Mouse (Mus musculus) splenic B cell, adult 2 months (primary cell): Measurements from ENCODE around the gene Pgpep1l.

ENCODE experiments used
- DNase-seq: peaks from one replicate; pipeline ENCODE4 v3.0.0-alpha.2; 2011; ENCODE audit warnings: low read depth, low spot score
- H3K27me3 ChIP-seq: 2 replicates; pipeline ENCODE4 v1.6.1; 2012; ENCODE audit warnings: mild to moderate bottlenecking, low read length, moderate library complexity, mixed read lengths; ENCODE audit not compliant: control insufficient read depth, poor library complexity, insufficient read depth, severe bottlenecking
- H3K36me3 ChIP-seq: 2 replicates; pipeline ENCODE4 v1.6.1; 2012; ENCODE audit warnings: mild to moderate bottlenecking, low read length, moderate library complexity, mixed read lengths; ENCODE audit not compliant: control insufficient read depth, poor library complexity, insufficient read depth, severe bottlenecking

The Pgpep1l gene

GRCm38 (mm10) chr7:68259523-68260081 is 4.4 kb downstream of the Pgpep1l start:
- DNase-seq = no peak
- no peaks in the 10 kb centered on the region for H3K36me3 ChIP-seq
- no peaks in the 10 kb centered on the region for H3K27me3 ChIP-seq

GRCm38 (mm10) chr7:68258326-68259150 is 5.5 kb downstream of the Pgpep1l start:
- H3K36me3 ChIP-seq = no peaks in the 10 kb centered on the region
- no peak for DNase-seq
- no peaks in the 10 kb centered on the region for H3K27me3 ChIP-seq

DNA sequence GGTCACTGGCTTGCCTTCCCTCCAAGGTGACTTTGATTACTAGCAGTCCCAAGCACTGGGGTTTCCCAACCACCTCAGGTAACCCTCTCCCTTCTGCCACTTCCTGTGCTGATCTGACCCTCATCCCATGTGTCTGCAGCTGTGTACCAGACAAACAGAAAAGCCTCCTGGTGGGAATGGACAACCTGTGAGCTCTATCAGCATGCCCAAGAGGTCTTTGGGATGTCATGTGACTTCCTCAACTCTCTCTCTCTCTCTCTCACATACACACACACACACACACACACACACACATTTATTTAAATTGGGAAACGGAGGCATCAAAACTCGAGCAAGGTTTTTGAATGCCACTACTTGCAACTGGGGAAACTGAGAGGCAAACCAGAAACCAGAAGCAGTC is 6.3 kb downstream of the Pgpep1l start:
- H3K27me3 ChIP-seq = no peaks in the 10 kb centered on the region
- no peaks in the 10 kb centered on the region for H3K36me3 ChIP-seq
- DNase-seq = no peak

- H3K36me3 ChIP-seq = no peaks in the 10 kb centered on the region; the same call in 1 of the 2 replicates
- H3K27me3 ChIP-seq = no peaks in the 10 kb centered on the region
Measured at GRCm38 (mm10) chr7:68250902-68251301, 13.1 kb downstream of the Pgpep1l start.

GRCm38 (mm10) chr7:68250411-68250810 is 13.6 kb downstream of the Pgpep1l start:
- peak; percentile 48 for DNase-seq
- H3K27me3 ChIP-seq = no peaks in the 10 kb centered on the region
- H3K36me3 ChIP-seq = no peaks in the 10 kb centered on the region; the same call in 1 of the 2 replicates

More at GRCm38 (mm10) chr7:68250902-68251301, 13.1 kb downstream of the Pgpep1l start:
- no peak for DNase-seq

GRCm38 (mm10) chr7:68246249-68246648 is 17.8 kb downstream of the Pgpep1l start:
- DNase-seq = no peak
- H3K36me3 ChIP-seq = no peaks in the 10 kb centered on the region; the same call in 1 of the 2 replicates
- no peaks in the 10 kb centered on the region for H3K27me3 ChIP-seq

DNA sequence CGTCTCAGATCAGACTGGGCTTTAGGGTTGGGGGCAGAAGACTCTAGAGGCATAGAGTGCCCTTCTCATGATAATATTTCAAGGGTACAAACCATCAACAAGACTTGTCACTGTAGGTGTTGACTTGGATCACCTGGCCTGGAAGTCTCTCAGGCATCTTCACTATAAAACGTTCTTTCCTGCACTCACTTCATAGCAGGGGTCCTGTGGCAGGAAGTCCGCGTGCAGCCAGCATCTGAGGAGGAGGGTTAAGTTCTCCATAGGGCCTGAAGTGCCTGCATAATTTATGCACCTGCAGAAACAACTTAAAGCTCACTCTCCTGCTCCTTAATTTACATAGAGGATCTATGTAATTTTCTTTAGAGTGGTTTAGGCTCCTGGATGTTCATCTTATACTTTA is 18.4 kb downstream of the Pgpep1l start:
- Histone ChIP-seq H3K27me3 (no peaks in the 10 kb centered on the region), H3K36me3 (no peaks in the 10 kb centered on the region; the same call in 1 of the 2 replicates)
- DNase-seq = no peak

DNA sequence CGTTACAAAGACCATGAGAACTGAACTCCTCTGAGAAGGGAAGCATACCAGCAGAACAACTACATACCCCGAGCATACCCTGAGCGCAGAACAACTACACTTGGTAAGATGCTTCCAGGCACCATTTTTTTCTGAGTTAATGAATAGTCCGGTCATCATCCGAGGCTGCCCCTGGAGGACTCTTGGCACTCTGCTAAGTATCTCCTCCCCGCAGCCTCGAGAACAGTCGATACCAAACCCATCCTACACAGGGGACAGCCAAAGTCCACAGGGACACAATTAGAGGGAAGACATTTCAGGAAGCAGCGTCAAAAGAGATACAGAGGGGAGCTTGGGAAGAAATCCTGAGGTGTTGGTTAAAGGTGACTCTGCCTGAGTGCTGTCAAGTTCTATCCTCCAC is 22.8 kb downstream of the Pgpep1l start:
- no peak for DNase-seq
- H3K27me3 ChIP-seq = no peaks in the 10 kb centered on the region; the same call in 1 of the 2 replicates
- no peaks in the 10 kb centered on the region for H3K36me3 ChIP-seq

- Histone ChIP-seq H3K27me3 (no peaks in the 10 kb centered on the region; the same call in 1 of the 2 replicates), H3K36me3 (no peaks in the 10 kb centered on the region)
- DNase-seq = no peak
Measured at GRCm38 (mm10) chr7:68239220-68239827, 24.7 kb downstream of the Pgpep1l start.

GRCm38 (mm10) chr7:68236817-68237216 is 27.2 kb downstream of the Pgpep1l start:
- Histone ChIP-seq H3K36me3 (no peaks in the 10 kb centered on the region), H3K27me3 (no peaks in the 10 kb centered on the region; the same call in 1 of the 2 replicates)
- no peak for DNase-seq

DNA sequence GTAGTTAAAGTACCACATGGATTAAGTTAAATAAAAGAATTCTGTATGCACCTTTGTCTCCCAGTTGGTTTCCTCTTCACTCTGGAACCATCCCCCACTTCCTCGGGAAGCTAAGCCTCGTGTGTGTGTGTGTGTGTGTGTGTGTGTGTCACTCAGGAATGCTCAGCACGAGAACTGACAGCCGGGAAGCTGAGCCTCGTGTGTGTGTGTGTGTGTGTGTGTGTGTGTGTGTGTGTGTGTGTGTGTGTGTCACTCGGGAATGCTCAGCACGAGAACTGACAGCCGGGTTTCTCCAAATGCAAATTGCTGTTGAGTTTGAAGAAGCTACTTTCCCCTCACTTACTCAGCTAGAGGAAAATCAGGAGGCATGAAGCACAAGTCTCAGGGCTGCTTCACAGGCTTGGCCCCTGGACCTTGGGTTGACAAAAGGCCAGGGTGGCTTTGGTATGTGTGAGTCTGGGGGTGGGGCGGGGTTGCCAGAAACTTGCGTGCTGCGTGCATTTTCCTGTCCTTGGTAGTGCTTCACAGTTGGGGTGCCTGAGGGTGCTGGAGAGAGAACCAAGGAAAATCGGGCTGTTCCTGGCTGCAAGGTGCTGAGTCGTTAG is 30.3 kb downstream of the Pgpep1l start:
- no peaks in the 10 kb centered on the region for H3K36me3 ChIP-seq
- DNase-seq = no peak

GRCm38 (mm10) chr7:68232521-68232920 is 31.5 kb downstream of the Pgpep1l start:
- H3K36me3 ChIP-seq = no peaks in the 10 kb centered on the region
- no peaks in the 10 kb centered on the region; the same call in 1 of the 2 replicates for H3K27me3 ChIP-seq
- no peak for DNase-seq

More for the DNA sequence above, 30.3 kb downstream of the Pgpep1l start:
- no peaks in the 10 kb centered on the region; the same call in 1 of the 2 replicates for H3K27me3 ChIP-seq

DNA sequence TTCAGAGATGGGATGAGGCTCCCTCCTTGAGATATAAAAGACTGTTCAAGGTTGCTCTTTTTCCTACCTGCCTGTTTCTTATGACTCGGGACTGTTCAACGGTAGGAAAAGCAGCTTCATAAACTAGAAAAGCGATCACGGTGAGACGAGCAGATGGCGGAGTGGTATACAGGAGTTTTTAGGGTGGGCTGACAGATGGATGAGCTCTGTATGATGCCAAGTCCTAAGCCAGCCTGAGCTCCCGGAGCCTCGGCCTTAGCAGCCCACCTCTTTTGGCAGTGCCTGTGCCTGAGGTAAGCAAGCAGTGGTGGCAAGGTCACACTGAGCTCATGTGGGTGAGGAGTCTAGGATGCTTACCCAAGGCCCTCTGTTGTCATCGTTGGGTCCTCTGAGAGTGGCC is 33.2 kb downstream of the Pgpep1l start:
- Histone ChIP-seq H3K27me3 (no peaks in the 10 kb centered on the region), H3K36me3 (no peaks in the 10 kb centered on the region)
- no peak for DNase-seq

- H3K36me3 ChIP-seq = no peaks in the 10 kb centered on the region
- no peak for DNase-seq
- H3K27me3 ChIP-seq = no peaks in the 10 kb centered on the region
Measured at GRCm38 (mm10) chr7:68228491-68228890, 35.5 kb downstream of the Pgpep1l start.

- DNase-seq = no peak
- H3K36me3 ChIP-seq = no peaks in the 10 kb centered on the region
- no peaks in the 10 kb centered on the region for H3K27me3 ChIP-seq
Measured at GRCm38 (mm10) chr7:68227621-68228020, 36.4 kb downstream of the Pgpep1l start.
